Mouse (Mus musculus) A20 (cell line): ENCODE measurements around the gene Agap1.

Experiments
- DNase-seq: peaks from one replicate; pipeline ENCODE4 v3.0.0-alpha.2; 2011; ENCODE audit warnings: low read depth, low spot score

Gene Agap1

GRCm38 (mm10) chr1:89457126-89458031 is 2.8 kb downstream of the Agap1 start:
- DNase-seq, result no peak

- no peak for DNase-seq
These were observed 7.3 kb downstream of the Agap1 start for GRCm38 (mm10) chr1:89461881-89462280.

- no peak for DNase-seq
These were observed 8.5 kb downstream of the Agap1 start for GRCm38 (mm10) chr1:89463138-89463537.

GRCm38 (mm10) chr1:89465417-89466002 is 10.9 kb downstream of the Agap1 start:
- DNase-seq, result no peak

GRCm38 (mm10) chr1:89467321-89468069 is 12.9 kb downstream of the Agap1 start:
- no peak for DNase-seq

- no peak for DNase-seq
These were observed 13.5 kb downstream of the Agap1 start for GRCm38 (mm10) chr1:89468141-89468540.

GRCm38 (mm10) chr1:89471430-89471829 is 16.8 kb downstream of the Agap1 start:
- DNase-seq, result no peak

- DNase-seq, result no peak
These were observed 17.3 kb downstream of the Agap1 start for GRCm38 (mm10) chr1:89471891-89472290.

- DNase-seq, result no peak
These were observed 19.3 kb downstream of the Agap1 start for GRCm38 (mm10) chr1:89473946-89474345.

- no peak for DNase-seq
These were observed 20.2 kb downstream of the Agap1 start for GRCm38 (mm10) chr1:89474853-89475252.

GRCm38 (mm10) chr1:89477033-89477432 is 22.4 kb downstream of the Agap1 start:
- no peak for DNase-seq

GRCm38 (mm10) chr1:89478571-89479460 is 24.2 kb downstream of the Agap1 start:
- no peak for DNase-seq

- DNase-seq, result no peak
These were observed 26.5 kb downstream of the Agap1 start for GRCm38 (mm10) chr1:89481154-89481553.

GRCm38 (mm10) chr1:89482812-89483211 is 28.2 kb downstream of the Agap1 start:
- no peak for DNase-seq

- no peak for DNase-seq
These were observed 32.3 kb downstream of the Agap1 start for GRCm38 (mm10) chr1:89486891-89487290.

- no peak for DNase-seq
These were observed 34.7 kb downstream of the Agap1 start for GRCm38 (mm10) chr1:89489111-89489971.

GRCm38 (mm10) chr1:89493177-89493576 is 38.6 kb downstream of the Agap1 start:
- no peak for DNase-seq

- DNase-seq, result no peak
These were observed 40.2 kb downstream of the Agap1 start for GRCm38 (mm10) chr1:89494816-89495215.

- no peak for DNase-seq
These were observed 41.6 kb downstream of the Agap1 start for GRCm38 (mm10) chr1:89496204-89496603.

- no peak for DNase-seq
These were observed 46.3 kb downstream of the Agap1 start for GRCm38 (mm10) chr1:89500925-89501324.
